Mouse (Mus musculus) cerebellum, postnatal 25 days (tissue): ENCODE data around the gene Jmjd1c.

Experiments
- DNase-seq, 2 experiments: peaks; one replicate each; pipeline ENCODE4 v3.0.0; 2021; ENCODE audit warnings: mixed read lengths in 2 of 2

The Jmjd1c gene

GRCm38 (mm10) chr10:67095798-67096620 lies at the start of gene Jmjd1c:
Gene Jmjd1c (plus strand): TSS chr10:67096125.
- DNase-seq, result peak; percentile 91 to 92

- DNase-seq, result peak in 1 of 2 experiments; percentile 50
Observed at GRCm38 (mm10) chr10:67047712-67048645, 47.9 kb upstream of the Jmjd1c start.

- no peak for DNase-seq
Observed at GRCm38 (mm10) chr10:67048871-67049615, 46.9 kb upstream of the Jmjd1c start.

- DNase-seq, result no peak
Observed at GRCm38 (mm10) chr10:67049621-67050020, 46.3 kb upstream of the Jmjd1c start.

- no peak for DNase-seq
Observed at GRCm38 (mm10) chr10:67050766-67051165, 45.2 kb upstream of the Jmjd1c start.

GRCm38 (mm10) chr10:67051466-67051865 lies 44.5 kb upstream of the Jmjd1c start:
- DNase-seq, result no peak

- DNase-seq, result no peak
Observed at GRCm38 (mm10) chr10:67052429-67052828, 43.5 kb upstream of the Jmjd1c start.

- DNase-seq, result peak in 1 of 2 experiments; percentile 23
Observed at GRCm38 (mm10) chr10:67053475-67053874, 42.5 kb upstream of the Jmjd1c start.

GRCm38 (mm10) chr10:67055867-67056856 lies 39.8 kb upstream of the Jmjd1c start:
- peak; percentile 79 for DNase-seq

- DNase-seq, result peak in 1 of 2 experiments; percentile 55
Observed at GRCm38 (mm10) chr10:67057208-67057607, 38.7 kb upstream of the Jmjd1c start.

GRCm38 (mm10) chr10:67057696-67058095 lies 38.2 kb upstream of the Jmjd1c start:
- DNase-seq, result peak; percentile 47 to 57

- peak; percentile 85 to 87 for DNase-seq
Observed at GRCm38 (mm10) chr10:67058297-67058696, 37.6 kb upstream of the Jmjd1c start.

- DNase-seq, result peak in 1 of 2 experiments; percentile 52
Observed at GRCm38 (mm10) chr10:67058702-67059101, 37.2 kb upstream of the Jmjd1c start.

- peak; percentile 52 to 61 for DNase-seq
Observed at GRCm38 (mm10) chr10:67061367-67061801, 34.5 kb upstream of the Jmjd1c start.

GRCm38 (mm10) chr10:67061823-67062222 lies 34.1 kb upstream of the Jmjd1c start:
- no peak for DNase-seq

- DNase-seq, result no peak
Observed at GRCm38 (mm10) chr10:67065277-67065887, 30.5 kb upstream of the Jmjd1c start.

- no peak for DNase-seq
Observed at GRCm38 (mm10) chr10:67065927-67066326, 30.0 kb upstream of the Jmjd1c start.

- peak; percentile 50 to 52 for DNase-seq
Observed at GRCm38 (mm10) chr10:67066421-67066820, 29.5 kb upstream of the Jmjd1c start.

- no peak for DNase-seq
Observed at GRCm38 (mm10) chr10:67069013-67069412, 26.9 kb upstream of the Jmjd1c start.

GRCm38 (mm10) chr10:67071389-67071788 lies 24.5 kb upstream of the Jmjd1c start:
- DNase-seq, result no peak

GRCm38 (mm10) chr10:67071884-67072283 lies 24.0 kb upstream of the Jmjd1c start:
- no peak for DNase-seq
